Mouse (Mus musculus): ENCODE results near the gene Mrgpre.

The Mrgpre gene

GRCm38 (mm10) chr7:143776137-143776536, 8.2 kb downstream of the Mrgpre start:
- DNase-seq (ENCODE audit: low spot score), result no peak

GRCm38 (mm10) chr7:143769461-143769860, 14.8 kb downstream of the Mrgpre start:
- DNase-seq (ENCODE audit: low spot score), result no peak

GRCm38 (mm10) chr7:143768267-143768666, 16.0 kb downstream of the Mrgpre start:
- DNase-seq (ENCODE audit: low spot score), result no peak

- DNase-seq (ENCODE audit: low spot score), result no peak
Measured at GRCm38 (mm10) chr7:143766893-143767292, 17.4 kb downstream of the Mrgpre start, which contains the start of gene Mrgprg. Mrgprg (minus strand) TSS chr7:143766993.

- DNase-seq (ENCODE audit: low spot score), result no peak
Measured at GRCm38 (mm10) chr7:143764876-143765530, 19.3 kb downstream of the Mrgpre start.

- DNase-seq (ENCODE audit: low spot score), result no peak
Measured at GRCm38 (mm10) chr7:143763794-143764193, 20.5 kb downstream of the Mrgpre start.

- DNase-seq (ENCODE audit: low spot score), result no peak
Measured at GRCm38 (mm10) chr7:143758956-143759355, 25.3 kb downstream of the Mrgpre start.

GRCm38 (mm10) chr7:143757696-143758095, 26.6 kb downstream of the Mrgpre start:
- DNase-seq (ENCODE audit: low spot score), result no peak

- peak; percentile 82 for DNase-seq (ENCODE audit: low spot score)
Measured at GRCm38 (mm10) chr7:143757027-143757390, 27.3 kb downstream of the Mrgpre start.

- DNase-seq (ENCODE audit: low spot score), result no peak
Measured at GRCm38 (mm10) chr7:143756125-143757026, 27.9 kb downstream of the Mrgpre start, which contains the start of gene Osbpl5. Osbpl5 (minus strand) TSS chr7:143756985.

GRCm38 (mm10) chr7:143755357-143756124, 28.8 kb downstream of the Mrgpre start:
- DNase-seq (ENCODE audit: low spot score), result no peak

- DNase-seq (ENCODE audit: low spot score), result peak; percentile 61
Measured at GRCm38 (mm10) chr7:143753990-143754715, 30.1 kb downstream of the Mrgpre start.

GRCm38 (mm10) chr7:143752606-143753005, 31.7 kb downstream of the Mrgpre start:
- no peak for DNase-seq (ENCODE audit: low spot score)

GRCm38 (mm10) chr7:143752056-143752455, 32.2 kb downstream of the Mrgpre start:
- no peak for DNase-seq (ENCODE audit: low spot score)

GRCm38 (mm10) chr7:143751380-143751779, 32.9 kb downstream of the Mrgpre start:
- DNase-seq (ENCODE audit: low spot score), result no peak

GRCm38 (mm10) chr7:143749045-143749444, 35.3 kb downstream of the Mrgpre start:
- no peak for DNase-seq (ENCODE audit: low spot score)

- DNase-seq (ENCODE audit: low spot score), result peak; percentile 80
Measured at GRCm38 (mm10) chr7:143748041-143748868, 36.0 kb downstream of the Mrgpre start.

- no peak for DNase-seq (ENCODE audit: low spot score)
Measured at GRCm38 (mm10) chr7:143740653-143741052, 43.6 kb downstream of the Mrgpre start.

- DNase-seq (ENCODE audit: low spot score), result peak; percentile 75
Measured at GRCm38 (mm10) chr7:143739511-143740461, 44.5 kb downstream of the Mrgpre start.

- DNase-seq (ENCODE audit: low spot score), result no peak
Measured at GRCm38 (mm10) chr7:143738601-143739006, 45.7 kb downstream of the Mrgpre start.
